Mouse (Mus musculus) lung, embryonic 15.5 days (tissue): Measurements from ENCODE around the gene Nub1. TPM values are rescaled to one million over a fixed set of nuclear protein-coding genes. Genes with fewer than 3 reads are reported as not detected.
"Not testable (repeated sequence)": the region's sequence is repeated elsewhere in the genome, so short reads cannot be mapped to it uniquely, and the experiment has no call there.

ENCODE experiments used
- ATAC-seq: fragments of 200-750 bp; cut with Nextera tagmentation; 2 replicates; pipeline ENCODE4 v1.8.0; 2017; ENCODE audit warnings: moderate number of reproducible peaks, borderline replicate concordance; ENCODE audit not compliant: low FRiP score, low TSS enrichment; ENCODE audit errors: extremely low read depth
- H3K27ac ChIP-seq: fragments of 300-500 bp; sonication (generic); 2 replicates; pipeline ENCODE4 v1.5.1; 2015; ENCODE audit warnings: moderate library complexity, mild to moderate bottlenecking, inconsistent platforms
- H3K27me3 ChIP-seq: fragments of 300-500 bp; sonication (generic); 2 replicates; pipeline ENCODE4 v1.6.1; 2015; ENCODE audit warnings: inconsistent platforms
- H3K36me3 ChIP-seq: fragments of 300-500 bp; sonication (generic); 2 replicates; pipeline ENCODE4 v1.6.1; 2015; ENCODE audit warnings: inconsistent platforms
- H3K4me1 ChIP-seq: fragments of 300-500 bp; sonication (generic); 2 replicates; pipeline ENCODE4 v1.6.1; 2015; ENCODE audit warnings: inconsistent platforms
- H3K4me2 ChIP-seq: fragments of 300-500 bp; sonication (generic); 2 replicates; pipeline ENCODE4 v1.6.1; 2015; ENCODE audit warnings: inconsistent platforms, mild to moderate bottlenecking, moderate library complexity
- H3K4me3 ChIP-seq: fragments of 300-500 bp; sonication (generic); 2 replicates; pipeline ENCODE4 v1.5.1; 2015; ENCODE audit warnings: mild to moderate bottlenecking, inconsistent platforms
- H3K9ac ChIP-seq: fragments of 300-500 bp; sonication (generic); 2 replicates; pipeline ENCODE4 v1.6.1; 2015; ENCODE audit warnings: inconsistent platforms
- H3K9me3 ChIP-seq: fragments of 300-500 bp; sonication (generic); 2 replicates; pipeline ENCODE4 v1.6.1; 2016; ENCODE audit warnings: inconsistent platforms
- WGBS: fragments of 180-500 bp; shearing (Covaris S2); methylation state at CpG from one replicate; pipeline ENCODE4 v1.1.7; 2015; 5-methylcytosine and 5-hydroxymethylcytosine counted together
- polyA plus RNA-seq: library from polyadenylated mRNA; unstranded; fragments of >200 nt; fragmentation: Nextera tagmentation; extraction: Ambion mirVana; gene quantifications from 2 replicates; pipeline ENCODE4 v1.2.1, GENCODE M21; 2015

Nub1 gene
- polyA plus RNA-seq, 1 experiment from 2014 or later: 33.9 TPM

DNA sequence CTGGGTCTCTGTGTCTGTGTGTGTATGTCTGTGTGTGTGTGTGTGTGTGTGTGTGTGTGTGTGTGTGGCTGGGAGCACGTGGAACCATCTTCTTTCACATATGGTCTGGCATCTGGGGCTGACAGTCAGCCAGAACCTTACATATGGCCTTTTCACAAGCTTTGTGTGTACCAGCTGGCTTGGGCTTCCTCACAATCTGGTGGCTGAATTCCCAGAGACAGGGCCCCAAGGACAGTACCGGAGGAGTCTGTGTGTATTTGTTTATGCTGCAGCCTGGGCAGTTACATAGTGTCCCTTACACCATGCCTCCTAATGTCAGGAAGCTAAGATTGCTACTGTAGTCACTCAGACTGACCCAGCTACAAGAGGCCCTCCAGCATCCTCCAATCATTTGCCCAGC is 28.2 kb upstream of the Nub1 start:
- Histone ChIP-seq H3K27me3 (no peaks in the 10 kb centered on the region), H3K27ac (no peak overlapping the region), H3K4me2 (no peak overlapping the region), H3K9ac (no peak overlapping the region), H3K4me1 (0 out of 2 replicates have a peak, but pooled peaks cover 3% of the 10 kb centered on the region), H3K4me3 (no peak overlapping the region), H3K9me3 (no peaks in the 10 kb centered on the region), H3K36me3 (no peaks in the 10 kb centered on the region)
- WGBS: 27% methylated on average over 2 of the region's 2 CpGs
- ATAC-seq: peak; percentile 54; the same call in 1 of the 2 replicates

DNA sequence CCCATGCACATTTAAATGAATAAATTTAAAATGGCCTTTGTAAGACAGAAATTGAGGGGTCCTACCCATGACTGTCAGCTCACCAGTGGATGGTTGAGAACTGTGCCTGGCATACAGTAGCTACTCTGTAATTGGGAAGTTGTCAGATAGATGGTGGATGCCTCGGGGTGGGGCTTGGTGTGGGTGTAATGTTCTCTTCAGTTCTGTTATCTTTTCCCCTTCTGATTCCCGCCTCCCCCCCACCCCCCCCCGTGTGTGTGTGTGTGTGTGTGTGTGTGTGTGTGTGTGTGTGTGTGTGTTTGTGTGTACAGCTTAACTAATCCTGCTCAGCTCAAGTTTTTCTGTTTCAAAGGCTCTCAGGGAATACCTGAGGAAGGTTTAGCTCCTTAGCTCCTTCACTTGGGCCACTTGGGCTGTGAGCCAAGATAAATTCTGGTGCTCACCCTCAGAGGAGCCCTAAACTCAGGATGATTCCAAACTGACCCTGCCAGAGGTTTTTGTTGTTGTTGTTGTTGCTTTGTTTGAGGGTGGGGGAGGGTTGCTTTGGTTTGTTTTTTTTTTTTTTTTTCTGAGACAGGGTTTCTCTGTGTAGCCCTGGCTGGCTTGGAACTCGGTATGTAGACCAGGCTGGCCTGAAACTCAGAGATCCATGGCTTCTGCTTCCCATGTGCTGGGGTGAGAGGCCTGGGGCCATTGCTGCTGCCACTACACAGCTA is 25.5 kb upstream of the Nub1 start:
- no peak for ATAC-seq

GRCm38 (mm10) chr5:24661457-24661856 is 23.9 kb upstream of the Nub1 start:
- H3K9ac ChIP-seq: no peak overlapping the region
- no peaks in the 10 kb centered on the region for H3K9me3 ChIP-seq
- 68% methylated on average over 6 of the region's 6 CpGs for WGBS
- H3K27me3 ChIP-seq: no peaks in the 10 kb centered on the region
- no peak overlapping the region for H3K4me2 ChIP-seq
- H3K4me1 ChIP-seq: no peaks in the 10 kb centered on the region
- no peak for ATAC-seq
- no peak overlapping the region for H3K27ac ChIP-seq
- no peaks in the 10 kb centered on the region for H3K36me3 ChIP-seq
- H3K4me3 ChIP-seq: no peak overlapping the region

More for the DNA sequence above, 25.5 kb upstream of the Nub1 start:
- H3K4me1 ChIP-seq: no peaks in the 10 kb centered on the region
- WGBS: 73% methylated on average over 3 of the region's 4 CpGs
- H3K27ac ChIP-seq: no peak overlapping the region
- H3K9ac ChIP-seq: no peak overlapping the region
- H3K4me3 ChIP-seq: no peak overlapping the region
- H3K36me3 ChIP-seq: no peaks in the 10 kb centered on the region
- no peaks in the 10 kb centered on the region for H3K9me3 ChIP-seq
- no peaks in the 10 kb centered on the region for H3K27me3 ChIP-seq
- H3K4me2 ChIP-seq: no peak overlapping the region

GRCm38 (mm10) chr5:24674238-24674637 is 11.1 kb upstream of the Nub1 start:
- Histone ChIP-seq H3K4me1 (no peaks in the 10 kb centered on the region), H3K9ac (no peak overlapping the region), H3K4me2 (no peak overlapping the region), H3K9me3 (no peaks in the 10 kb centered on the region), H3K27me3 (no peaks in the 10 kb centered on the region), H3K4me3 (no peak overlapping the region), H3K27ac (no peak overlapping the region), H3K36me3 (no peaks in the 10 kb centered on the region)
- 28% methylated on average over 4 of the region's 4 CpGs for WGBS
- peak; percentile 35; the same call in 1 of the 2 replicates for ATAC-seq

GRCm38 (mm10) chr5:24681436-24681835 is 3.9 kb upstream of the Nub1 start:
- Histone ChIP-seq H3K4me2 (no peak overlapping the region), H3K9ac (no peak overlapping the region), H3K4me3 (no peak overlapping the region), H3K4me1 (peaks cover 9% of the 10 kb centered on the region), H3K27me3 (no peaks in the 10 kb centered on the region), H3K27ac (no peak overlapping the region), H3K36me3 (no peaks in the 10 kb centered on the region), H3K9me3 (no peaks in the 10 kb centered on the region)
- ATAC-seq: no peak
- WGBS: 45% methylated on average over 1 of the region's 1 CpGs

DNA sequence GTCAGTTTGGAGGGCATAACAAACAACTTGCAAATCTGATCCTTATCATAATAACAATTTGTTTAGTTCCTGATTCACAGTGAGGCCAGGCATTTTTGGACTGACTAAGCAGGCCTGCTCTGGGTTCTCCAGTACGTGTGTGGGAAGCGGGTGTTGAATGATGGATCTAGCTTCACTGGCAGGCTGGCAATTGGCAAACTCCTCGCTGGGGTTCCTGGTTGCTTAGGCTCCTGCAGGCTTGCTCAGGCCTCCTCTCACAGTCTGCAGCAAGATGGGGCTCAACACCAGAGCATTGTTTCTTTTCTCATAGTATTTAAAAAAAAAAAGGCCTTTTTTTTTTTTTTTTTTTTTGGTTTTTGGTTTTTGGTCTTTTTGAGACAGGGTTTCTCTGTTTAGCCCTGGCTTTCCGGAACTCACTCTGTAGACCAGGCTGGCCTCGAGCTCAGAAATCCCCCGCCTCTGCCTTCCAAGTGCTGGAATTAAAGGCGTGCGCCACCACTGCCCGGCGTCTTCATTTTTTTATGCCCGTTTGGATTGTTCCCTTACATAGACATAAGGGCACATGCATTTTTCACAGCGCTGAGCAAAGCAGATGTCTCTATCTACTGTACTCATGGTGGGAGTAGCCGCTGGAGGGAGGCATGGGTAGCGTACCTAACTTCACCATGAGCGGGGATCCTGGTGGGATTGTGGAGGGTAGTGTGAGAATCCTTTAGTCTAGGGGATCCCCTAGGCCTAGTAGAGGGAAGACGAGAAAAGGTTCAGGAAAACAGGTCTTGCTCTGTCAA is 560 bp upstream of the Nub1 start:
- peak overlapping the region; percentile 93 for H3K4me3 ChIP-seq
- peak; percentile 27 for ATAC-seq
- 17% methylated on average over 16 of the region's 16 CpGs for whole genome bisulfite sequencing
- peak overlapping the region; percentile 98 for H3K27ac ChIP-seq
- peaks cover 22% of the 10 kb centered on the region for H3K4me1 ChIP-seq
- H3K9ac ChIP-seq: peak overlapping the region; percentile 52
- H3K36me3 ChIP-seq: peaks cover 8% of the 10 kb centered on the region; the same call in 1 of the 2 replicates
- H3K9me3 ChIP-seq: no peaks in the 10 kb centered on the region
- no peaks in the 10 kb centered on the region for H3K27me3 ChIP-seq
- peak overlapping the region; percentile 67 for H3K4me2 ChIP-seq

DNA sequence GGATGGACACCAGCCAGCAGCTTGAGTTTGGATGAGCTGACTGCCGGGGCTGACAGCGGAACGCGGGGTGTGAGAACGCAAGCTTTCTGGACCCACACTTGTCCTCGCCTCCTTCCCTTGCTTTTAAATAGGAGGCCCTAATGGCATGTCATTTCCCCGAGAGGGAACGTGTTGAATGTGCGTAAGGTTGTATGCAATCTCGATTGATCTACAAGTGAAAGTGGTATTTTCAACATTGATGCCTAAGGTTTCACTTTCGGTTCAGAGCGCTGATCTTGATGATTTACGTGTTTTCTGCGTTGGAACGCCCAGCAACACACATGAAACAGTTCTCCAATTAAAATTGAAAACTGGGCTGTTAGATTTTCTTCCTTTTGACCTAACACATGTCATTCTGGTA is 844 bp downstream of the Nub1 start:
- Histone ChIP-seq H3K27me3 (no peaks in the 10 kb centered on the region), H3K4me3 (peak overlapping the region; percentile 93), H3K9ac (peak overlapping the region; percentile 78), H3K36me3 (peaks cover 21% of the 10 kb centered on the region; the same call in 1 of the 2 replicates), H3K27ac (peak overlapping the region; percentile 93), H3K4me1 (peaks cover 22% of the 10 kb centered on the region), H3K4me2 (peak overlapping the region; percentile 58), H3K9me3 (no peaks in the 10 kb centered on the region)
- ATAC-seq: peak; percentile 6; the same call in 1 of the 2 replicates
- WGBS: under 1% methylated on average over 15 of the region's 15 CpGs

- not testable (repeated sequence) for H3K27me3 ChIP-seq, H3K9me3 ChIP-seq, ATAC-seq
- H3K27ac ChIP-seq: peak overlapping the region; percentile 93; the same call in 1 of the 2 replicates
- H3K9ac ChIP-seq: peak overlapping the region; percentile 78
- 74% methylated on average over 16 of the region's 16 CpGs for WGBS
- peaks cover 27% of the 10 kb centered on the region for H3K36me3 ChIP-seq
- H3K4me3 ChIP-seq: peak overlapping the region; percentile 93
- H3K4me1 ChIP-seq: peaks cover 22% of the 10 kb centered on the region
- peak overlapping the region; percentile 58 for H3K4me2 ChIP-seq
These were observed 1.5 kb downstream of the Nub1 start for GRCm38 (mm10) chr5:24686671-24687420.

DNA sequence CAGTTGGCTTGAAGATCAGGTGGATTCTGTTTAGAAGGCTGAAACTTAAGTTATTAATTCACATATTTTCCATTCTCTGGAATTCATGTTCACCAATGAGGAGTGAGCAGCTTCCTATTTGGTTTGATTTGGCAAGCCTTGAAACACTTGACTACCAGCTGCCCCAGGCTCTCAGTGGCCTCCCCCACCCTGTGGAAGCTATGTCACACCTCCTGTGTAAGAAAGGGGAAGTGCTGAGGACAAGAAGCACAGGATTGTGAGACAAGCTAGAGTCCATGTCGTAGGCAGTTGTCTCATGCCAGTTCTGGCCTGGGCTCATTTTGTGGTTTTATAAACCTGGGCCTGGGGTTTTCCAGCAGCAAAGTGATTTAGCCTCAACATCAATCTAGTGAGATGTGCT is 2.4 kb downstream of the Nub1 start:
- H3K4me2 ChIP-seq: no peak overlapping the region
- 52% methylated on average over 1 of the region's 1 CpGs for WGBS
- H3K4me1 ChIP-seq: peaks cover 22% of the 10 kb centered on the region
- H3K9me3 ChIP-seq: no peaks in the 10 kb centered on the region
- peaks cover 35% of the 10 kb centered on the region for H3K36me3 ChIP-seq
- no peak overlapping the region for H3K9ac ChIP-seq
- no peak overlapping the region for H3K4me3 ChIP-seq
- no peaks in the 10 kb centered on the region for H3K27me3 ChIP-seq
- H3K27ac ChIP-seq: no peak overlapping the region
- ATAC-seq: no peak

DNA sequence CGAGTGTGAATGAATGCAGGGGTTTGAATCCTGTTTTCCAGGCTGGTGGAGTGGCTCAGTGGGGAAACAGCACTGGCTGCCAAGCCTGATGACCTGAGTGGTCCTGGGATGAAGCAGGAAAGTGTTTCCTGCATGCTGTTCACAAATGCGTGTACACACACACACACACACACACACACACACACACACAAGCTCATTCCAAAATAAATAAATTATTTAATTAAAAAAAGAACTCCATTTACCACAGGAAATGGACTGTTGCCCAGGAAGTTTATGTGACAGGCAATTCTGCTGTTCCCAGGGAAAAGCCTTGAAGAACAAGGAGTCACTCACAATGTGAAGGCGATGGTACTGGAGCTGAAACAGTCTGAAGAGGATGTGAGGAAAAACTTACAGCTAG is 11.4 kb downstream of the Nub1 start:
- no peaks in the 10 kb centered on the region for H3K9me3 ChIP-seq
- ATAC-seq: no peak
- H3K4me1 ChIP-seq: no peaks in the 10 kb centered on the region
- 74% methylated on average over 3 of the region's 3 CpGs for WGBS
- H3K36me3 ChIP-seq: peaks cover 82% of the 10 kb centered on the region
- H3K27ac ChIP-seq: no peak overlapping the region
- no peaks in the 10 kb centered on the region for H3K27me3 ChIP-seq
- no peak overlapping the region for H3K4me2 ChIP-seq
- H3K4me3 ChIP-seq: no peak overlapping the region
- H3K9ac ChIP-seq: no peak overlapping the region

DNA sequence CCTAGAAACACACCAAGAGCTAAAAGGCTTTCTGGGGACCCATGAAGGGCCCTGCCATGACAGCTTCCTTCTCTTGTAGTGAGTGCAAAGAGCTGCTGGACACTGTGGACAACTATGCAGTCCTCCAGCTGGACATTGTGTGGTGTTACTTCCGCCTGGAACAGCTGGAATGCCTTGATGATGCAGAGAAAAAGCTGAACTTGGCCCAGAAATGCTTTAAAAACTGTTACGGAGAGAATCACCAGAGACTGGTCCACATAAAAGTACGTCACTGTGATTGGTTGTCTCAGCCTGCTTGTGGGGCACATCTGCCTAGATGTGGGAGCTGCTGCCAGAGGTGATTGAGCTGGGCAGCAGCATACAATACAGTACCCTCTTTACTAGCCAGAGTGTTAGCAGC is 15.9 kb downstream of the Nub1 start:
- no peak overlapping the region for H3K9ac ChIP-seq
- H3K4me2 ChIP-seq: no peak overlapping the region
- H3K4me1 ChIP-seq: no peaks in the 10 kb centered on the region
- no peaks in the 10 kb centered on the region for H3K9me3 ChIP-seq
- peak overlapping the region; percentile 62 for H3K27ac ChIP-seq
- 55% methylated on average over 3 of the region's 3 CpGs for WGBS
- H3K36me3 ChIP-seq: peaks cover 82% of the 10 kb centered on the region
- no peak overlapping the region for H3K4me3 ChIP-seq
- no peaks in the 10 kb centered on the region for H3K27me3 ChIP-seq
- ATAC-seq: peak; percentile 88
